Mouse (Mus musculus) granulocyte monocyte progenitor cell, adult 5-6 weeks (primary cell): Measurements from ENCODE around the gene Adk. TPM values are rescaled to one million over a fixed set of nuclear protein-coding genes. Genes with fewer than 3 reads are reported as not detected.
A peak's percentile ranks its signal among the peaks of the same experiment; 100 is the strongest.

Source experiments
- ATAC-seq: replicated peaks from 2 replicates; pipeline ENCODE4 v1.8.0; 2016; ENCODE audit warnings: mild to moderate bottlenecking, moderate TSS enrichment, inconsistent platforms; ENCODE audit not compliant: poor library complexity, severe bottlenecking
- total RNA-seq, 2 experiments: library from RNA; stranded (forward) in 1 of 2; stranded (reverse) in 1 of 2; fragments of 200-712, 200-1000 nt in 1 of 2; fragments of >200 nt in 1 of 2; fragmentation: Nextera tagmentation in 1 of 2; gene quantifications; 2 replicates each; pipeline ENCODE4 v1.2.3; 2014 to 2017

The Adk gene
- total RNA-seq, 2 experiments from 2014 or later, result 73.1 to 96.7 TPM

DNA sequence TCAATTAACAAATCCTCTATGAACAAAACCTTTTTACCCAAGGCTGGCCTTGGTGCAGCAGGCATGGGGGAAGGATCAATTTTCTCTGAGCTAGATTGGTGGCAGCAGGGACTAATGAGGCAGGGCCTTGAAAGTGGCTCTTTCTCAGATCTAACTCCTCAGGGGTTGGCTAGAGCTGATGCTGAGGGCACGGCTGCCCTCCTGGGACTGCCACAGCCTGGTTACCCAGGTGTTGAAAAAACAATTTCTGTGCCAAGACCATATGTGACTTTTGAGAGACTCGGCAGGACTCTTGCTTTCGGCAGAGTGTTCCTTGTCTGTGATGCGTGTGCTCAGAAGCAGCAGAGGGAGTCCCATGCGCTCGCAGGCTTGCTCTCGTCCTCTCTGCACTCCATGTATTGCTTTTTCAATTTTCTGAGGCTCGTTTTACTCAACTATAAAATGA, 349.8 kb downstream of the Adk start:
- no peak for ATAC-seq

DNA sequence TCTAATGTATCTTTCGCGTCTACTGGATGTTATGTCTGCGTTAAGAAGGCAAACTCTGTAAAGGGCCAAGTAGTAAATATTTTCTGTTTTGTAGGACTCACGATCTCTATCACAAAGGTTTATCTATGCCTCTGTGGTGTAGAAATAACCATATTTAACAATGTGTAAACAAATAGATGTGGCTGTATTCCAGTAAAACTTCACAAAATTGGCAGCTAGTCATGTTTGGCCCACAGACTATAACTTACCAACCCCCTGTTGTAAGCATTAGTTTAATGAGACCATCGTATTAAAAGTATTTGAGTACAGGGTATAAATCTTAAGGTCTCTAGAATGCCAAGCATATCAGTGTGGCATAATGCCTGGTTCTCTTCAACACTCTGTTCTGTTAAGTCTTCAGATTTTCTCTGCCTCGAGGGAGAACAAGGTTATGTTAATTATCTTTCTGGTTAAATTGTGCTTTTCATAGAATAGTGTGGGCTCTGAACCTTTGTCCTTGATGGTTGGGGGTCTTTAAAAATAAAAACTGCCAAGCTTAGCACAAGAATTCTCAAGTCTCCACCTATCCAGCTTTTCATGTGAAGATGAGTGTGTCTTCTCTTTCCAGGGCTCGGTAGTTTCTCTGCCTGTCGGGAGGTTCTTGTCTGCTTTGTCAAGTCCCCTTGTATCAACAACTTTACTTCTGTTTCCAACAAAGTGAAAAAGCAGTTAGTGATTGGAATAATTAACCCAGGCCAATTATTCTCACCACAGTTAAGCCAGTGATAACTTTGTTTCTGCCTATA, 350.4 kb downstream of the Adk start:
- ATAC-seq, result no peak

GRCm38 (mm10) chr14:21406946-21407345, 354.6 kb downstream of the Adk start:
- ATAC-seq, result no peak

- no peak for ATAC-seq
Measured at GRCm38 (mm10) chr14:21408846-21409245, 356.5 kb downstream of the Adk start.

- ATAC-seq, result no peak
Measured at GRCm38 (mm10) chr14:21410769-21411477, 358.5 kb downstream of the Adk start.

DNA sequence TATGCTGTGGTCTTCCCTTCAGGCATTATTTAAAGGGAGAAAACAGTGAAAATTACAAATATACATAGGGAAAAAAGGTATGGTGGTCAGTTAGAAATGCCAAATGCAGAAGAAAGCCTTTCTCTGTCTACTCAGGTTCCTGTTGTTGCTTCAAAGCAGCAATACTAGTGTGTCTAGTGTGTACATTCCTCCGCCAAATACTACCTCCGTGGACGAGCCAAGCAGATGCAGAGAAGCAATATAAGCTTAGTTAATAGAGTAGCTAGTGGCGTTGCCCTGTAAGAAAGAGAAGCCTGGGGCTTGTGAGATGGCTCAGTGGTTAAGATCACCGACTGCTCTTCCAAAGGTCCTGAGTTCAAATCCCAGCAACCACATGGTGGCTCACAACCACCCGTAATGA, 359.1 kb downstream of the Adk start:
- ATAC-seq, result no peak

GRCm38 (mm10) chr14:21418332-21418731, 366.0 kb downstream of the Adk start:
- no peak for ATAC-seq

GRCm38 (mm10) chr14:21427369-21427768, 375.0 kb downstream of the Adk start:
- ATAC-seq, result no peak

- peak; percentile 77 for ATAC-seq
Measured at GRCm38 (mm10) chr14:21433415-21433814, 381.0 kb downstream of the Adk start.

DNA sequence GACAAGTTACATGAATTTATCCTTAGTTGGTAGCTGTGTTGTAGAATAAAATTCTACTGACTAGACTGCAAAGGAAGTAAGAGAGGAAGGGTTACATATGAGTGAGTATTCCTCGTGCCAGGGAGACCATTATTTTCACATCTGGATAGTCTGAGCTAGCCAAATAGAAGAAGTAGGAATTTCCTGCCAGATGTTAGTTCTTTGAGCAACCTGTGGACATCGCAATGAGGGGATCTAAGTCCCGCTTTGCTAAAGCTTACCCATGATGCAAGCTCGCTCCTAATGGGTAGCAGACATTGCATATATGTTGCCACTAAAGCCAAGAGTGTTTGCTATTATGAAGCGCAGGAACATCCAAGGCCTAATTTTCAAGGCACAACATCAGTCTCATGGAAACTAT, 381.6 kb downstream of the Adk start:
- ATAC-seq, result peak; percentile 46

DNA sequence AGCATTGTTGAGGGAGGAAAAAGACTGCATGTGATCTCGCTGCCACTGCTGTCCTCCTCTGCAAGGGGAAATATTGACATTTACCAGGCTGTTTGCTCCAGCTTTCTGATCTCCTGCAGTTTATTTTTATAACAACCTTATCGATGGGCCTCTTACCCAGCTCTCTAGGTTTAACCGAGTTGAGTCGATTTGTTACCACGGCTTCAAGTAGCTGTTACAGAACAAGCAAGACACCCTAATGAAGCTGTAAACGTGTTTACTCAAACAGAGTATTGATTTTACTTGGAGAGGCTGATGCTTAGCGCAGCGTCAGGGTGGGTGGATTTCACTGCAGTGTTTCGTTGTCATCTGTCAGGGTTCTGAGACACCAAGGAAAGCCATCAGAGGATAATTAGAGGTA, 382.3 kb downstream of the Adk start:
- ATAC-seq, result no peak

DNA sequence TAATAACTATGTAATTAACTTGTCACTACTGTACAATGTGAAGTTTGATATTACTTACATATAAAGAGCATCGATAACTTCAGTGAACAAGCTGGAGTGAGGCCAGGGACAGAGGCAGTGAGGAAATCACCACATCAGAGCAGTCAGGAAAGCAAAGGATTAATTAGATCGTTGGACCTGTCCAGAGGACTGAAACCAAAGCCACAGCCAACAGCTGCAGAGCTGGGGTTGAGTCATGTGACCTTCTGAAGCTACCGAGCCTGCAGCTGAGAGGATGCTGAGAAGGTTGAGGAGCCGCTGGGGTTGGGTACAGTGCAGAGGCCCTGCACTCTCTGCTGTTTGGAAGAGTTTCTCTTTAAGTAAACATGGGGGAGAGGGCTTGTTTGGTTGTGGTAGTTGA, 387.4 kb downstream of the Adk start:
- no peak for ATAC-seq

DNA sequence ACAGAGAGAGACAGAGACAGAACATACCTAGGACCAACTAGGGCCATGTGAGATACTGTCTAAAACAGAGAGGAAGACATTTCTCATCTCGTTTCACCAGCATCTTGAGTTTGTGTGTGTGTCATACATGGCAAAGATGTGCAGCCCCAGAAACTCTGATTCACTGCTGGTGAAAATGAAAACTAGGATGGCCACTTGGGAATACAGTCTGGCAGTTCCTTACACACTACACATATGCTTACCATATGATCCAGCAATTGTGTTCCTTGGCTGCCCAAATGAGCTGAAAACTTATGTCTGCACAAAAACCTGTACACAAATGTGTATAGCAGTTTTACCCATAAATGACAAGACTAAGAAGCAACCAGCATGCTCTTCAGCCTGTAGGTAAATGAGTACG, 388.2 kb downstream of the Adk start:
- no peak for ATAC-seq

- ATAC-seq, result no peak
Measured at GRCm38 (mm10) chr14:21441772-21442533, 389.6 kb downstream of the Adk start.

- no peak for ATAC-seq
Measured at GRCm38 (mm10) chr14:21452581-21452980, 400.2 kb downstream of the Adk start.

GRCm38 (mm10) chr14:21453896-21454295, 401.5 kb downstream of the Adk start:
- ATAC-seq, result no peak

DNA sequence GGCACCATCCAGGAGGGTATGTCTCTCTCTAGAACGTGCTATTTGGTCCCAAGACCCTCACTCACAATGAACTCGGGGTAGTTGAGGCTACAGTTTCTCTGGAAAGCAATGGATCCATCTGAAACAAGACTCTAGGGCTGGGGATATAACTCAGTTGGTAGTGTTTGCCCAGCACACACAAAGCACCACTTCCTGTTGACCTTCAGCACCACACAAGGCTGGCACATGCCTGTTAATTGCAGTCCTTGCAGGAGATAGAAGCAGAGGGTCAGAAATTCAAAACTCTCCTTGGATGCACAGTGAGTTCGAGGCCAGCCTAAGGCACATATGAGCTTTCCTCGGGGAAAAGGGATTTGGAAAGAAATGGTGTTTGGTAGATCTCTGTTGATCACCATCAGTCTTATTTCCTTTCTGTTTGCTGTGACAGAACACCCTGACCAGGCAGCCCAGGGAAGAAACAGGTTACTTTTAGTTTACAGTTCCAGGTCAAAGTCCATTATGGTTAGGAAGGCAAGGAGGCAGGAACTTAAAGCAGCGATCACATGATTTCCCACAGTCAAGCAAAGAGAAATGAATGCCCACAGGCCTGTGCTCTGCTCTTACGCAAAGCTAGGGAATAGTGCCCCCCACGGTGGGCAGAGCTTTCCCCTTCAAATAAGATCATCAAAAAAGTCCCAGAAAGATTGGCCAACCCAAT, 403.4 kb downstream of the Adk start:
- ATAC-seq, result no peak

DNA sequence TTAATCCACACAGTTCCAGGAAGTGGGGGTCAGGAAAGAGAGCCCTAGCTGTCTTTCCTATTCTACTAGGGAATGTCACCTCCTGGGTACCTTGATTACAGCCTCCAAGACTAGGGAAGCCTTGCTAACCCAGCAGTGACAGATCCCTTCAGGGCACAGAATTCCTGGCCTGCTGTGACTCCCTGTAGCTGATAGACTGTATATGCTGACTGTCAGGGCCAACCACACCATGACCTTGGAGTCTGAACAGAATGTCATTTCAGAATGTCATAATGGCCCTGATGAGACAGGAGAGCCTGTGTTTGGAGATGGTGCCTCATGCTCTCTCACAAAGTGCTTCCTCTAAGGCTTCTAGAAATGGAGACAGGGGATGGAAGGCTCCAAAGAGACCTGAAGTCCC, 404.2 kb downstream of the Adk start:
- no peak for ATAC-seq

GRCm38 (mm10) chr14:21457876-21458275, 405.5 kb downstream of the Adk start:
- ATAC-seq, result no peak

- no peak for ATAC-seq
Measured at GRCm38 (mm10) chr14:21458696-21459095, 406.3 kb downstream of the Adk start.
